Mouse (Mus musculus) kidney, adult 2 months (tissue): ENCODE data around the gene Gm38394. TPM values are rescaled to one million over a fixed set of nuclear protein-coding genes. Genes with fewer than 3 reads are reported as not detected.
"Not testable (repeated sequence)": the region's sequence is repeated elsewhere in the genome, so short reads cannot be mapped to it uniquely, and the experiment has no call there.

ENCODE experiments used
- DNase-seq: peaks from one replicate; pipeline ENCODE4 v3.0.0; 2021
- H3K27ac ChIP-seq: fragments of 200-500 bp; 2 replicates; pipeline ENCODE4 v1.5.1; 2012; ENCODE audit warnings: low read depth, low read length, control low read depth, inconsistent platforms; ENCODE audit not compliant: insufficient read depth
- H3K27me3 ChIP-seq: fragments of 200-500 bp; replicated peaks from 2 replicates; pipeline ENCODE4 v1.6.1; 2012; ENCODE audit warnings: mild to moderate bottlenecking, moderate library complexity, low read length, inconsistent platforms; ENCODE audit not compliant: control insufficient read depth, insufficient read depth
- H3K36me3 ChIP-seq: fragments of 200-500 bp; 2 replicates; pipeline ENCODE4 v1.6.1; 2012; ENCODE audit warnings: mild to moderate bottlenecking, moderate library complexity, low read length, inconsistent platforms; ENCODE audit not compliant: control insufficient read depth, insufficient read depth
- H3K4me1 ChIP-seq: fragments of 200-500 bp; 2 replicates; pipeline ENCODE4 v1.6.1; 2011; ENCODE audit warnings: low read length; ENCODE audit not compliant: control insufficient read depth, insufficient read depth
- H3K4me3 ChIP-seq: fragments of 200-500 bp; 2 replicates; pipeline ENCODE4 v1.5.1; 2011; ENCODE audit warnings: mild to moderate bottlenecking, low read depth, low read length, control low read depth; ENCODE audit not compliant: insufficient read depth
- CTCF ChIP-seq: fragments of 200-500 bp; conservative IDR thresholded peaks from 2 replicates; pipeline ENCODE4 v1.5.1; 2011; ENCODE audit warnings: low read depth, mild to moderate bottlenecking, control low read depth, low read length, moderate library complexity, mixed read lengths; ENCODE audit not compliant: insufficient read depth, insufficient read length
- POLR2A ChIP-seq: fragments of 200-500 bp; IDR thresholded peaks from one replicate; pipeline ENCODE4 v1.6.1; 2011; ENCODE audit warnings: low read depth, low read length, control low read depth
- WGBS: fragments of 180-500 bp; shearing (Covaris S2); methylation state at CpG from one replicate; pipeline ENCODE4 v1.1.7; 2018; 5-methylcytosine and 5-hydroxymethylcytosine counted together
- polyA plus RNA-seq: library from polyadenylated mRNA; depleted of rRNA; stranded (reverse); fragments of >200 nt; gene quantifications from 2 replicates; pipeline ENCODE4 v1.2.3, GENCODE M21; 2012; rRNA removed

Gene Gm38394
- 2.1 and 2.2 TPM in 2 replicates for polyA plus RNA-seq

DNA sequence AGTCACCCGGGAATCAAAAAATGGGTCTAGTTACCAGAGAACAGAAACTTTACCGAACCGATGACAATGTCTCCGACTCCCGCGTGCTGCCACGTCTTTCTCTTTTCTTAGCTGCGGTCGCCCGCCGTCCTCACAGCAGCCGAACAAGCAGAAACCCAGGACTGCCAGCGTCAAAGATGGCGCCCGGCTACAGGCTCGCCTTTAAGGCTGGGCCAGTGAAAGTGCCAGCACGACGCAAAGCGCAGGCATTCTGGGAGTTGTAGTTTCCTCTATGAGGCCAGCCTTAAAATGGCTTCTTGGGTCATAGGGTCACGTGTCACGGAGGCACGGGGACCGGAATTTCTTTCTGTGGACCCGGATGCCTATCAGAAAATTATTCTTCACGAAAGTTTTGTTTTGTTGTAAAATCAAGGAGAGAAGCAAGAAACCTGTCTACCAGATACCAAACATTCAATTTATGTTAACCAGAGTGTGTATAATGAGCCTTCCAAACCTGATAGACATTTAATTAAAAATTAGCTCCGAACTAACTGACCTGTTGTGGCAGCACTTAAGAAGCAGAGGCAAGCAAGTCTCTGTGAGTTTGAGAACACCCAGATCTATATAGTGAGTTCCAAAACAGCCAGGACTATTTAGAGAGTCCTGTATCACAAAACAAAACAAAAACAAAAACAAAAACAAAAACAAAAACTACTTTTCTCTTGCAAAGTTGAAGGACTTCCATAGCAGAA, at the start of gene Gm38394:
TSS of gene Gm38394 (minus strand) at position 116 of the 731 bp plus-strand sequence.
- H3K36me3 ChIP-seq: peaks cover 3% of the 10 kb centered on the region; the same call in 1 of the 2 replicates
- TF ChIP-seq POLR2A (peak; percentile 61), CTCF (no peak)
- peaks cover 19% of the 10 kb centered on the region; the same call in 1 of the 2 replicates for H3K4me1 ChIP-seq
- peak; percentile 98 for DNase-seq
- H3K27me3 ChIP-seq: no peaks in the 10 kb centered on the region
- peak within 1 kb of the TSS; percentile 93 for H3K27ac ChIP-seq
- 1% methylated on average over 26 of the region's 26 CpGs for WGBS
- peak within 1 kb of the TSS; percentile 91 for H3K4me3 ChIP-seq

DNA sequence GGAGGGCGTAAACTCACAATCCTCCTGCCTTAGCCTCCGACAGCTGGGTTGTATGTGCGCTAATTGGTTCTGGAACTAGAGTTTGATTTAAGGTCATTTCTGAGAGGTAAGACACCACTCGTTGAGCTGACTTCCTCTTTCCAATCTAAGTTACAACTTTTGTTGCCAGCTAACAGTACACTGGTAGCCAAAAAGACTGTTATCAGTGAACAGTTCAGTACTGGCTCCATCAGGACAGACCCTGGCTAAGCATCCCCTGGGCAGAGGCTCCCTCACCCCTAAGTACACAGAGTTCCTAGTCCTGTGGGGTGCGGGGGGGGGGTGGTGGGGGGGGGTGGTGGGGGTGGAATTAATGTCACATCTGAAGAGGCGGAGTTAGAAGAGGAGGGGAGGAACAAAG, 49.8 kb upstream of the Gm38394 start:
- DNase-seq: no peak
- Histone ChIP-seq H3K4me1 (peaks cover 3% of the 10 kb centered on the region; the same call in 1 of the 2 replicates), H3K27me3 (no peaks in the 10 kb centered on the region), H3K36me3 (no peaks in the 10 kb centered on the region), H3K4me3 (no peak overlapping the region), H3K27ac (no peak overlapping the region)
- no peak for TF ChIP-seq POLR2A
- no peak for TF ChIP-seq CTCF
- 54% methylated on average over 6 of the region's 6 CpGs for WGBS

- Histone ChIP-seq H3K4me1 (peaks cover 3% of the 10 kb centered on the region; the same call in 1 of the 2 replicates), H3K27ac (no peak overlapping the region), H3K36me3 (no peaks in the 10 kb centered on the region), H3K4me3 (no peak overlapping the region), H3K27me3 (no peaks in the 10 kb centered on the region)
- TF ChIP-seq CTCF: no peak
- TF ChIP-seq POLR2A: no peak
- 81% methylated on average over 3 of the region's 3 CpGs for WGBS
- no peak for DNase-seq
These were observed 48.2 kb upstream of the Gm38394 start for GRCm38 (mm10) chr1:133709292-133709691.

- not testable (repeated sequence) for H3K36me3 ChIP-seq, H3K4me1 ChIP-seq, H3K27me3 ChIP-seq, H3K27ac ChIP-seq, H3K4me3 ChIP-seq
- TF ChIP-seq CTCF: peak; percentile 39
- peak; percentile 47 for DNase-seq
- 33% methylated on average over 1 of the region's 2 CpGs for WGBS
These were observed 40.7 kb upstream of the Gm38394 start for GRCm38 (mm10) chr1:133701824-133702223.

GRCm38 (mm10) chr1:133697935-133698620, 37.0 kb upstream of the Gm38394 start:
- no peaks in the 10 kb centered on the region for H3K36me3 ChIP-seq
- H3K4me1 ChIP-seq: peaks cover 19% of the 10 kb centered on the region
- WGBS: 91% methylated on average over 12 of the region's 12 CpGs
- H3K4me3 ChIP-seq: no peak overlapping the region
- TF ChIP-seq POLR2A: no peak
- TF ChIP-seq CTCF: no peak
- no peak for DNase-seq
- H3K27ac ChIP-seq: no peak overlapping the region
- no peaks in the 10 kb centered on the region for H3K27me3 ChIP-seq

DNA sequence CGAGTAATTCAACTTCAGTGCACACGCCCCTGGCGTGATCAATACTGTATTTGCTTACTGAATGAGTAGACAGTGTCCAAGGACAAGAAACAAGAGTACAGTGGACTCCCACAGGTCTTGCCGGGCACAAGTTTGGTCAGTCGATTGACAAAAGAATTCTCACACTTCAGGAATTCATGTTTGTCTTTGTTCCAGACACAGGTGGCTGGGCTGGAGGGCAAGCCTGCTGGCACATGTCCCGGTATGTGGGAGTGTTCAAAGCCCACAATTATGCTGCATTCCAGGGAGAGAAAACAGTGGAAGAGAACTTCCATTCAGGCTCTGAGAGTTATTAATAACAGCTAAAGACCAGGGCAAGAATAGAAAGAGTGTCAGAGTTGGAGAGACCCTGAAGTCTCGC, 34.8 kb upstream of the Gm38394 start:
- 9% methylated on average over 7 of the region's 7 CpGs for WGBS
- Histone ChIP-seq H3K27me3 (no peaks in the 10 kb centered on the region), H3K4me3 (no peak overlapping the region), H3K36me3 (no peaks in the 10 kb centered on the region), H3K27ac (peak overlapping the region; percentile 61; the same call in 1 of the 2 replicates), H3K4me1 (peaks cover 19% of the 10 kb centered on the region)
- TF ChIP-seq POLR2A (no peak), CTCF (no peak)
- DNase-seq: peak; percentile 94

- DNase-seq: peak; percentile 24
- TF ChIP-seq POLR2A (no peak), CTCF (no peak)
- WGBS: 86% methylated on average over 1 of the region's 1 CpGs
- Histone ChIP-seq H3K27me3 (no peaks in the 10 kb centered on the region), H3K4me1 (peaks cover 19% of the 10 kb centered on the region), H3K27ac (peak overlapping the region; percentile 19; the same call in 1 of the 2 replicates), H3K36me3 (no peaks in the 10 kb centered on the region), H3K4me3 (no peak overlapping the region)
These were observed 33.8 kb upstream of the Gm38394 start for GRCm38 (mm10) chr1:133694876-133695275.
